Mouse (Mus musculus): Measurements from ENCODE around the gene Zfp618. TPM values are rescaled to one million over a fixed set of nuclear protein-coding genes. Genes with fewer than 3 reads are reported as not detected.
A peak's percentile ranks its signal among the peaks of the same experiment; 100 is the strongest.

The Zfp618 gene
- polyA plus RNA-seq, 1 experiment from 2014 or later = 36.7 TPM

DNA sequence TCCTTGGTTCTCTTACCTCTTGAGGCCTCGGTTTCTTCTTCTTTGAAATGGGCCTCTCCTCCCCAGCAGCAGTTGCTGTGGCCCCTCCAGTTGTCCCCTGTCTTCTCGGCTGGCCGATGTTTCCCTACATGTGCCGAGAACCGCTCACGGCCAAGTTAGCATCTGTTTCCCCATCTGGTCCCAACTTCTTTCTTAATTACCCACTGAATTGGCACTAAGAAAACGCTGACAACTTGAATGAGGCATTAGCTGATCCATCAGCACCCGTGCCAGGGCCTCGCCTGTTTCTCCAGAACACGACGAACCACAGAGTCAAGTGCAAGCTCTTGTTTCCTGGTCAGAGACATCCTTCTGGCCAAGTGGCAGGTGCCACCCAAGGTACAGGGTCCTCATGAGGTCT, 26.0 kb downstream of the Zfp618 start:
- Histone ChIP-seq H3K9ac (ENCODE audit: low read depth, low read length) (no peak overlapping the region), H3K4me1 (replicated peaks; ENCODE audit: control insufficient read depth, insufficient read depth, low read length) (no peaks in the 10 kb centered on the region), H3K9me3 (ENCODE audit: control insufficient read depth, low read length) (no peaks in the 10 kb centered on the region), H3K27ac (ENCODE audit: low read depth, low read length) (no peak overlapping the region), H3K36me3 (ENCODE audit: control insufficient read depth, insufficient read depth, low read length) (no peaks in the 10 kb centered on the region), H3K27me3 (ENCODE audit: control insufficient read depth, insufficient read depth, low read length) (no peaks in the 10 kb centered on the region), H3K4me2 (replicated peaks; ENCODE audit: low read depth, low read length) (no peak overlapping the region), H3K4me3 (ENCODE audit: low read depth, low read length) (no peak overlapping the region)
- 92% methylated on average over 11 of the region's 11 CpGs for WGBS
- DNase-seq (ENCODE audit: low spot score) (no peak), ATAC-seq (ENCODE audit: low FRiP score) (no peak)

DNA sequence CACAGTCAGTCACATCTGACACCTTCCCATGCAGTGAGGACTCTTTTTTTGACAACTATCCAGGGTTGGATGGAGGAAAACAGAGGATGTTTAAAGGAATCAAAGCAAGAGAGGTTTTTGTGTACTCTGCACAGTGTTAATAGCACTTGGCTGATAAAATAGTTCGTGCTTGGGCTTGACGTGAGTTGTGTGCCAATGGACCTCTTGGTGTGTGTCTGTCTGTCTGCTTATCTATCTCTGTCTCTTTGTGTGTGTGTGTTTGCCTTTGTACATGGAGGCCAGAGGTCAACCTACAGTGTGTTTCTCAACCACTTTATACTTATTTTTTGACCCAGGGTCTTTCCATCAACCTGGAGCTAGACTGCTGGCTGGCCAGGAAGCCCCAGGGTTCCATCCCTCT, 27.8 kb downstream of the Zfp618 start:
- no peaks in the 10 kb centered on the region for H3K27me3 ChIP-seq (ENCODE audit: control insufficient read depth, insufficient read depth, low read length)
- DNase-seq (ENCODE audit: low spot score) (no peak), ATAC-seq (ENCODE audit: low FRiP score) (no peak)
- no peak overlapping the region for H3K4me2 ChIP-seq (replicated peaks; ENCODE audit: low read depth, low read length)
- H3K27ac ChIP-seq (ENCODE audit: low read depth, low read length) = no peak overlapping the region
- no peak overlapping the region for H3K9ac ChIP-seq (ENCODE audit: low read depth, low read length)
- no peaks in the 10 kb centered on the region for H3K9me3 ChIP-seq (ENCODE audit: control insufficient read depth, low read length)
- H3K4me1 ChIP-seq (replicated peaks; ENCODE audit: control insufficient read depth, insufficient read depth, low read length) = no peaks in the 10 kb centered on the region
- no peak overlapping the region for H3K4me3 ChIP-seq (ENCODE audit: low read depth, low read length)
- no peaks in the 10 kb centered on the region for H3K36me3 ChIP-seq (ENCODE audit: control insufficient read depth, insufficient read depth, low read length)
- WGBS = 68% methylated on average over 2 of the region's 2 CpGs

DNA sequence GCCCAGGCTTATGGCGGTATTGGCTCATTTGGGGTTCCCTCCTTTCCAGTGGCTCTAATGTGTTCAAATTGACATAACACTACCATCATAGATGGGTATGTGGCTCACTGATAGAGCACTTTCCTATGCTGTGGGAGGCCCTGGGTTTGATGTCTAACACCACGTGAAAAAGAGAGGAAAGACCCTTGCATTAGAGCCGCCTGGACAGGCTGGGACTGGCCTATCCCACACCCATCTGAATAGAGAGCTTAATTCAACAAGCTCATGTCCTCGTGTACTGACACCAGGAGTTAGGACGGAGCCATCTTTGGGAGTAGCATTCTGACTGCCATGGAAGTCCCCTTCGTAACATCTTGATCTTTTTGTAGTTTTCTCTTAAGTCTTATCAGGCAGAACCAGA, 32.2 kb downstream of the Zfp618 start:
- Histone ChIP-seq H3K4me3 (ENCODE audit: low read depth, low read length) (no peak overlapping the region), H3K4me2 (replicated peaks; ENCODE audit: low read depth, low read length) (no peak overlapping the region), H3K27me3 (ENCODE audit: control insufficient read depth, insufficient read depth, low read length) (no peaks in the 10 kb centered on the region), H3K4me1 (replicated peaks; ENCODE audit: control insufficient read depth, insufficient read depth, low read length) (no peaks in the 10 kb centered on the region; the same call in 1 of the 2 replicates), H3K27ac (ENCODE audit: low read depth, low read length) (no peak overlapping the region), H3K9ac (ENCODE audit: low read depth, low read length) (no peak overlapping the region), H3K36me3 (ENCODE audit: control insufficient read depth, insufficient read depth, low read length) (no peaks in the 10 kb centered on the region), H3K9me3 (ENCODE audit: control insufficient read depth, low read length) (no peaks in the 10 kb centered on the region)
- WGBS = 91% methylated on average over 6 of the region's 6 CpGs
- ATAC-seq (ENCODE audit: low FRiP score) (no peak), DNase-seq (ENCODE audit: low spot score) (no peak)

DNA sequence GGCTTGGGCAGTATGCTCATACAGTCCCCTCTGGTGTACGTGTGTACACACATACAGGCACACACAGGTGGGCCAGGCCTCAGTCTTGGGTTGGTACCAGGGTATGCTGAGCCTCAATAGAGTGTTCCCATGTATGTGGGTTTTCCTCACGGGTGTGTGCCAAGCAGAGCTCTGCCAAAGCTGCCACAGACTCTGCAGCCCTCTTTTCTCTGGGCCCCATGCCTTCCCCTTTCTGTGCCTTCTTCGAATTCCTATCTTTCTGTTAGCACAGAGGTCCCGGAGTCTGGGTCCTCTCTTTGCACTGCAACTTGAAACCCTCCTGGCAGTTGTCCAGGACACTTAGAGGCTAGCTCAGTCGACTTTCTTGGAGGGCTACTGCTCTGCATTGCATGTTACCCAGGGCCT, 33.1 kb downstream of the Zfp618 start:
- H3K27ac ChIP-seq (ENCODE audit: low read depth, low read length) = no peak overlapping the region; the same call in 1 of the 2 replicates
- H3K9ac ChIP-seq (ENCODE audit: low read depth, low read length) = no peak overlapping the region
- H3K4me2 ChIP-seq (replicated peaks; ENCODE audit: low read depth, low read length) = no peak overlapping the region

DNA sequence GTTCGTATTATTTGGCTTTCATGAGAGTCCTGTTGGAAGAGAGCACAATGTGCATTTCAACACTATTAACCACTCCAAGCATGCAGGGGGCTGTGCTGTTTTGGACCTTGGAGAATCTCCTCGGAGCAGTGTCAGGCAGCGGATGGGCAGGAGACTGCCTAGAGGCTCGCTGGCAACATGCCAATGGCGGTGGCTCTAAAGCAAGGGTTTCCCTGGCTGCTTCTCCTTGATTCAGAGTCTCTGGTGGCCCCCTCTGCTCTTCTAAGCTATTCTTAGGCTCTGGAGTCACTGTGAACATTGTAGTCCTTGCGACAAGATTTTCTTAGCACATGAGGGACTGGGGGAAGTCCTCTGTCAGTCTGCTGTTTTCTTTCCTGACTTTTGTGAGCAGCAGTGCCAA, 33.5 kb downstream of the Zfp618 start:
- no peaks in the 10 kb centered on the region; the same call in 1 of the 2 replicates for H3K4me1 ChIP-seq (replicated peaks; ENCODE audit: control insufficient read depth, insufficient read depth, low read length)
- no peaks in the 10 kb centered on the region for H3K36me3 ChIP-seq (ENCODE audit: control insufficient read depth, insufficient read depth, low read length)
- no peak overlapping the region; the same call in 1 of the 2 replicates for H3K27ac ChIP-seq (ENCODE audit: low read depth, low read length)
- DNase-seq (ENCODE audit: low spot score) = peak; percentile 20
- ATAC-seq (ENCODE audit: low FRiP score) = no peak
- no peaks in the 10 kb centered on the region for H3K27me3 ChIP-seq (ENCODE audit: control insufficient read depth, insufficient read depth, low read length)
- no peak overlapping the region for H3K9ac ChIP-seq (ENCODE audit: low read depth, low read length)
- WGBS = 76% methylated on average over 6 of the region's 6 CpGs
- no peak overlapping the region for H3K4me3 ChIP-seq (ENCODE audit: low read depth, low read length)
- H3K4me2 ChIP-seq (replicated peaks; ENCODE audit: low read depth, low read length) = no peak overlapping the region
- H3K9me3 ChIP-seq (ENCODE audit: control insufficient read depth, low read length) = no peaks in the 10 kb centered on the region

More for the DNA sequence above, 33.1 kb downstream of the Zfp618 start:
- H3K36me3 ChIP-seq (ENCODE audit: control insufficient read depth, insufficient read depth, low read length) = no peaks in the 10 kb centered on the region
- no peaks in the 10 kb centered on the region; the same call in 1 of the 2 replicates for H3K4me1 ChIP-seq (replicated peaks; ENCODE audit: control insufficient read depth, insufficient read depth, low read length)
- DNase-seq (ENCODE audit: low spot score) (peak; percentile 36), ATAC-seq (ENCODE audit: low FRiP score) (no peak)
- 55% methylated on average over 5 of the region's 5 CpGs for WGBS
- no peaks in the 10 kb centered on the region for H3K9me3 ChIP-seq (ENCODE audit: control insufficient read depth, low read length)
- no peaks in the 10 kb centered on the region for H3K27me3 ChIP-seq (ENCODE audit: control insufficient read depth, insufficient read depth, low read length)
- no peak overlapping the region for H3K4me3 ChIP-seq (ENCODE audit: low read depth, low read length)

DNA sequence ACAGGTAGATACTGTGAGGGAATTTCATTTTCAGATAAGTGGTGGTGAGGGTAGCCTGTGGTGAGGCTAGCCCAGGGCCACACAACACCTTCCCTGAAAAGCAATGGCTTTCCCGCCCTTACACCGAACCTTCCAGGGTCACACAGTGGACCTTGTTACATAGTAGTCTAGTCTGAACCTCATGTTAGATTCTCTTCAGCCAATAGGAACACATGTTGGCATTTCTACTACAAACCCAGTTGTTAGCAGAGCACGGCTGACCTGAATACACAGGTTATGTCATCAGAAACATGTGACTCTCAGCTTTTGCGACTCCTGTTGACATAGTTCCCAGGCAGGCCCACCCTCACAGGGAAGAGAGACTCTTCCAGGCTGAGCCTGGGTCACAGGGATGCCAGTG, 33.9 kb downstream of the Zfp618 start:
- Histone ChIP-seq H3K4me1 (replicated peaks; ENCODE audit: control insufficient read depth, insufficient read depth, low read length) (no peaks in the 10 kb centered on the region; the same call in 1 of the 2 replicates), H3K9me3 (ENCODE audit: control insufficient read depth, low read length) (no peaks in the 10 kb centered on the region), H3K4me2 (replicated peaks; ENCODE audit: low read depth, low read length) (no peak overlapping the region), H3K27me3 (ENCODE audit: control insufficient read depth, insufficient read depth, low read length) (no peaks in the 10 kb centered on the region), H3K9ac (ENCODE audit: low read depth, low read length) (no peak overlapping the region), H3K4me3 (ENCODE audit: low read depth, low read length) (no peak overlapping the region), H3K36me3 (ENCODE audit: control insufficient read depth, insufficient read depth, low read length) (no peaks in the 10 kb centered on the region), H3K27ac (ENCODE audit: low read depth, low read length) (no peak overlapping the region)
- WGBS = 84% methylated on average over 4 of the region's 4 CpGs
- ATAC-seq (ENCODE audit: low FRiP score) (no peak), DNase-seq (ENCODE audit: low spot score) (no peak)

DNA sequence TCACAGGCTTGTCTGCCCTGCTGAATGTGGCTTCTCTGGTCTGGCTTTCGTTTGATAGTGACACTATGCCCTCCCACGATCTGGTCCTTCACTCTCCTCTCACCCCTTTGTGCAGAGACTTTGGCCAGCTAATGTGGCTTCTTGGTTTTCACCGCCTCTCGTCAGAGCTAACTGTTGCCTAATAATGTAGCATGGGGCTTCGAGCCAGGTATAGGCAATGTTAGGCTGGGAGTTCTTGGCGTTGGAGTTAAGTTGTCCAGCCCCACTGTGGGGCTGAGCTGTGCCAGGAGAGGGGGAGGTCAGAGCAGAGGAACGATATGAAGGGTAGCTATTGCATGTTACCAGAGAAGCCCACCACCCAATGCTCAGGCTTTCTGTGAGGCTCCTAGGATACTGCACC, 34.5 kb downstream of the Zfp618 start:
- H3K4me3 ChIP-seq (ENCODE audit: low read depth, low read length) = no peak overlapping the region
- WGBS = 89% methylated on average over 7 of the region's 7 CpGs
- no peak overlapping the region for H3K9ac ChIP-seq (ENCODE audit: low read depth, low read length)
- no peaks in the 10 kb centered on the region for H3K36me3 ChIP-seq (ENCODE audit: control insufficient read depth, insufficient read depth, low read length)
- H3K4me1 ChIP-seq (replicated peaks; ENCODE audit: control insufficient read depth, insufficient read depth, low read length) = no peaks in the 10 kb centered on the region; the same call in 1 of the 2 replicates
- no peaks in the 10 kb centered on the region for H3K9me3 ChIP-seq (ENCODE audit: control insufficient read depth, low read length)
- DNase-seq (ENCODE audit: low spot score) = no peak
- no peaks in the 10 kb centered on the region for H3K27me3 ChIP-seq (ENCODE audit: control insufficient read depth, insufficient read depth, low read length)
- ATAC-seq (ENCODE audit: low FRiP score) = no peak
- H3K27ac ChIP-seq (ENCODE audit: low read depth, low read length) = no peak overlapping the region
- no peak overlapping the region for H3K4me2 ChIP-seq (replicated peaks; ENCODE audit: low read depth, low read length)

DNA sequence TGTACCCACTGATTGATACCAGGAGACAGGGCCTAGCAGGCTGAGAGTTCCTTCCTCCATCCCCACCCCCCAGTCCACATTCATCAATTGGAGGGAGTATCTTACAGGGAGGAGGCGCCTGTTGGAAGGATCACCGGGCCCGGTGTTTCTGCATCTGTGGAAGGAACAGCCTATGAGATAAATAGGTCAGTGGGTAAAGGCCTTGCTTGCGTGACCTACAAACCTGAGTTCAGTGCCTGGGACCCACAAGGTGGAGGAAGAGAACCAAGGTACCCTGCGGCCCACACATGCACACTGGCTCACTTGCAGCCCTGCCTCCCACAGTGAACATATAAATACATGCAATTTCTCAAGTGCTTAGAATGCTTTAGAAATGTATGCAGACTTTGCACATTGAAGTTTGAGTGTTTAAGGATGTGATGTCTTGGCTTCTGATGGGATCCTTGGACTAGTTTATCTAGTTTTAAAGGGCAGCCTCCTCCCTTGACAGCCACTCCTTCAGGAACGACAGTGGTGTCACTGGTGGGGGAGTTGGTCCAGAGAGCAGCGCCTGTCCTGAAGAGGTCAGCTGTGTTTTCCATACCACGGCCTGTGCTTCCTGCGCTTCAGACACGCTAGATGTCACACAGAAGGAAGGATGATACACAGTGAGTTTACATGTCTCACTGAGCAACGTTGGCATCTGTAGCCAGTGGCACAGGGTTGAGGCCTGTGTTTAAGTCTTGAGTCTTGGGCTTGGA, 35.1 kb downstream of the Zfp618 start:
- Histone ChIP-seq H3K4me3 (ENCODE audit: low read depth, low read length) (no peak overlapping the region), H3K9ac (ENCODE audit: low read depth, low read length) (no peak overlapping the region), H3K4me1 (replicated peaks; ENCODE audit: control insufficient read depth, insufficient read depth, low read length) (no peaks in the 10 kb centered on the region; the same call in 1 of the 2 replicates), H3K27ac (ENCODE audit: low read depth, low read length) (no peak overlapping the region), H3K27me3 (ENCODE audit: control insufficient read depth, insufficient read depth, low read length) (no peaks in the 10 kb centered on the region), H3K36me3 (ENCODE audit: control insufficient read depth, insufficient read depth, low read length) (no peaks in the 10 kb centered on the region), H3K9me3 (ENCODE audit: control insufficient read depth, low read length) (no peaks in the 10 kb centered on the region), H3K4me2 (replicated peaks; ENCODE audit: low read depth, low read length) (no peak overlapping the region)
- DNase-seq (ENCODE audit: low spot score) (no peak), ATAC-seq (ENCODE audit: low FRiP score) (no peak)
- 87% methylated on average over 11 of the region's 11 CpGs for WGBS

DNA sequence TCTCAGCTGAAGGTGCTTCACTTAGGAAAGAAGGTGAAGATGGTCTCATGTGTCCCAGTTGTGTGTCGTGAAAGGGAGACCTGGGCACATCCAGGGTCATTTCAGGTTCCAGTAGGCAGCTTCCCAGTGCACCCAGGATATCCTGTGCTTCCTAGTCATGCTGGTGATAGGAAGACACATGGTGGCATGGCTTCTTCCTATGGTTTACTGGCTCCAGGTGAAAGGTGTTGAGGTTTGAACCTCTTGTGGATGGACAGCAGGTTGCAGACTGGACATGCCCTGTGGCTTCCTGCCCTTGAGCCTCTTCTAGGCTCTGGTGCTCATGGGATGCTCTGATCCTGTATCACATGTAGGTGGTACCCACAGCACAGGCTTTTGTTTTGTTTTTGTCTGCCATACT, 37.0 kb downstream of the Zfp618 start:
- WGBS = 87% methylated on average over 1 of the region's 1 CpGs
- H3K9ac ChIP-seq (ENCODE audit: low read depth, low read length) = no peak overlapping the region
- no peak for ATAC-seq (ENCODE audit: low FRiP score)
- no peaks in the 10 kb centered on the region for H3K27me3 ChIP-seq (ENCODE audit: control insufficient read depth, insufficient read depth, low read length)
- H3K36me3 ChIP-seq (ENCODE audit: control insufficient read depth, insufficient read depth, low read length) = no peaks in the 10 kb centered on the region
- no peak overlapping the region for H3K4me3 ChIP-seq (ENCODE audit: low read depth, low read length)
- H3K9me3 ChIP-seq (ENCODE audit: control insufficient read depth, low read length) = no peaks in the 10 kb centered on the region
- H3K27ac ChIP-seq (ENCODE audit: low read depth, low read length) = no peak overlapping the region
- H3K4me2 ChIP-seq (replicated peaks; ENCODE audit: low read depth, low read length) = no peak overlapping the region
- no peaks in the 10 kb centered on the region; the same call in 1 of the 2 replicates for H3K4me1 ChIP-seq (replicated peaks; ENCODE audit: control insufficient read depth, insufficient read depth, low read length)
- DNase-seq (ENCODE audit: low spot score) = no peak

Data from hindbrain, embryonic 11.5 days (tissue).